Mouse (Mus musculus): Measurements from ENCODE around the gene Pqlc2. TPM values are rescaled to one million over a fixed set of nuclear protein-coding genes. Genes with fewer than 3 reads are reported as not detected.

Gene Pqlc2
- polyA plus RNA-seq, 1 experiment, result 23.3 TPM

DNA sequence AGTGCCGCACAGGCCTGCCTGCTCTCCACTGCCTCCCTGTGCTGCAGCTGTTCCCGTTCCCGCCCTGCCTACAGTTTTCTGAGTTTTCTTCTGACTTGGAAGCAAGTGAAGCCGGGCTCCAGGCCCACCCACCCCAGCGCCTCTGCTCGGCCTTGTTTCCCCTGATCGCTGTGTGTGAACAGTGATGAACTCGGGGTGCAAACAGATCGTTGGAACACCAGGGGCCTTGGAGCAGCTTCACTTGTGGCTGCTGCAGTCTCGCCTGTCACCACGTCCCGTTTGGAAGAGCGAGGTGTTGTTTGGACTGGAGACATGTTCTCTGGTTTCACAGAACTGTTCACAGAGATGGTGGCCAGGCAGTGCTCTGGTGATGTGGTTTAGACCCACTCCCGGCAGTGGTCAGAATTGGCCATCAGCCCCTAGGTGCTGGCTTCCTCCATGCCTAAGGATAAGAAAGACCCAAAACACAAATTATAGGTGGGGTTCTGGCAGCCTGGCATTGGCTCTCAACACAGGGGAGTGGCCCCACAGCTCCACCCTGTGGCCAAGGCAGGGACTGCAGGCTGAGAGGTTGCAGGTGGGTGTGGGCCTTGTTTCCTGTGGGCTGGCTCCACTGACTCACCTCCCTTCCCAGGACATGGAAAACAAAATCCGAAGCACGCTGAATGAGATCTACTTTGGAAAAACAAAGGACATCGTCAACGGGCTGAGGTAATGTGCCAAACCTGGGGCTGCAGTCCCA lies 23.2 kb downstream of the Pqlc2 start:
- Histone ChIP-seq H3K4me1 (ENCODE audit: control insufficient read depth, insufficient read depth, low read length) (0 out of 2 replicates have a peak, but pooled peaks cover 2% of the 10 kb centered on the region), H3K27ac (ENCODE audit: insufficient read depth, low read length) (no peak overlapping the region), H3K4me3 (ENCODE audit: insufficient read depth, low read length) (no peak overlapping the region)
- no peak for TF ChIP-seq POLR2A (IDR thresholded peaks at IDR 0.05; ENCODE audit: extremely low read depth, insufficient read depth, low read length)
- TF ChIP-seq CTCF (IDR thresholded peaks at IDR 0.05; ENCODE audit: extremely low read depth, insufficient read depth, low read length), result peak; percentile 87

DNA sequence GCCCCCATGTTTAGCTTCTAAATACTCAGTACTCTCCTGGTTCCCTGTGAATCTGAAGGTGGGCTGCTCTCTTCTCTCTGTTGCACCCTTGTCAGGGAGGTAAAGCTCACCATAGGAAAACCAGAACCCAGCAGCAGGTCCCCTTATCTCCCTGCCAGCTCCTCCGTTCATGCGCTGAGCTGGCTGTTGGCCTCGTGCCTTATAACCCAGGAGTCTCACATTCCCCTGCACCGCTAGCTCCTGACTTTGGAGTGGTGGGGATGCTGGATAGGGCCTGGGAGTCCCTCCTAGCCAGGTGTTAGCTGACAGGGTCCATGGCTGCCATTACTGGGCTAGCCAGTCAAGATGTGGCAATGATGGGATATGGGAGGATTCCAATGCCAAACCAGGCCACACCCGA lies 24.3 kb downstream of the Pqlc2 start:
- Histone ChIP-seq H3K4me3 (ENCODE audit: insufficient read depth, low read length) (no peak overlapping the region), H3K4me1 (ENCODE audit: control insufficient read depth, insufficient read depth, low read length) (0 out of 2 replicates have a peak, but pooled peaks cover 2% of the 10 kb centered on the region), H3K27ac (ENCODE audit: insufficient read depth, low read length) (no peak overlapping the region)
- TF ChIP-seq CTCF (IDR thresholded peaks at IDR 0.05; ENCODE audit: extremely low read depth, insufficient read depth, low read length), result no peak
- no peak for TF ChIP-seq POLR2A (IDR thresholded peaks at IDR 0.05; ENCODE audit: extremely low read depth, insufficient read depth, low read length)

DNA sequence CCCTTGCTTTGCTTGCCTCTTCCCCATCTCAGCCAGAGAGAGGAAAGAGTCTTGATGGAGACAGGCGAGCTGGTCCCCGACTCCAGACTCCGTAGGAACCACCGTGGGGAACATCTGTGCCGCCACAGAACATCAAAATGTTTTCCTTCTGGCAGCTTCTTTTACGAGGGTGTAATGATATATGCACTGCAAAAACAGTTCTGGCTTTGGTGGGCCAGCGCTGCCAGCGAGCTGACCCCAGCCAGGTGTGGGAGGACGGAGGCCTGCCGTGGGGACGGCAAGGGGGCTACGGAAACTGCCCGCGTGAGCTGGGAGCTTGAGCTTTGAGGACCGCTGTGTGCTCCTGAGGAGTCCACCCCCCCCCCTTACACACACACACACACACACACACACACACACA lies 25.6 kb downstream of the Pqlc2 start:
- TF ChIP-seq POLR2A (IDR thresholded peaks at IDR 0.05; ENCODE audit: extremely low read depth, insufficient read depth, low read length) (no peak), CTCF (IDR thresholded peaks at IDR 0.05; ENCODE audit: extremely low read depth, insufficient read depth, low read length) (no peak)
- Histone ChIP-seq H3K4me1 (ENCODE audit: control insufficient read depth, insufficient read depth, low read length) (0 out of 2 replicates have a peak, but pooled peaks cover 2% of the 10 kb centered on the region), H3K4me3 (ENCODE audit: insufficient read depth, low read length) (no peak overlapping the region), H3K27ac (ENCODE audit: insufficient read depth, low read length) (no peak overlapping the region)

DNA sequence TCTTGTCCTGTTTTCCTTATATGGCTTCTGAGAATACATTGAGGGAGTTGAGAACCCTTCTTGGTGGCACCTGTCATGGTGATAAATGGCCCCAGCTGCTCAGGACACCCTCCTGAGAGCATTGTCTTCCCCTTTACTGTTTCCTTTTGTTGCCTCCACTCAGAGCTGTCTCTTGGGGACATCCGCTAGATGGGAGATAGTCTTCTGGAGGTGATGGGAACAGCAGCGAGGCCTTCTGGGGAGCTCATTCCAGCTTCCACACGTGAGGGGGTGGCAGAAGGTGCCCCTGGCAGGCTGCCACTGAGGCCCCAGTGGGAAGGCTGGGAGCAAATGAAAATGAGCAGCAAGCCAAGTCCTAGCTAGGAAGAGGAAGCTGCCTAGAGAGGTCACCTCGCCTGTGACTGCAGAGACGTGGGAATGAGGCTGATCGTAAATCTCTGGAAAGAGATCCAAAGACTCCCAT lies 27.5 kb downstream of the Pqlc2 start:
- peaks cover 4% of the 10 kb centered on the region; the same call in 1 of the 2 replicates for H3K4me1 ChIP-seq (ENCODE audit: control insufficient read depth, insufficient read depth, low read length)
- TF ChIP-seq POLR2A (IDR thresholded peaks at IDR 0.05; ENCODE audit: extremely low read depth, insufficient read depth, low read length), result no peak
- no peak for TF ChIP-seq CTCF (IDR thresholded peaks at IDR 0.05; ENCODE audit: extremely low read depth, insufficient read depth, low read length)
- no peak overlapping the region for H3K4me3 ChIP-seq (ENCODE audit: insufficient read depth, low read length)
- H3K27ac ChIP-seq (ENCODE audit: insufficient read depth, low read length), result no peak overlapping the region

DNA sequence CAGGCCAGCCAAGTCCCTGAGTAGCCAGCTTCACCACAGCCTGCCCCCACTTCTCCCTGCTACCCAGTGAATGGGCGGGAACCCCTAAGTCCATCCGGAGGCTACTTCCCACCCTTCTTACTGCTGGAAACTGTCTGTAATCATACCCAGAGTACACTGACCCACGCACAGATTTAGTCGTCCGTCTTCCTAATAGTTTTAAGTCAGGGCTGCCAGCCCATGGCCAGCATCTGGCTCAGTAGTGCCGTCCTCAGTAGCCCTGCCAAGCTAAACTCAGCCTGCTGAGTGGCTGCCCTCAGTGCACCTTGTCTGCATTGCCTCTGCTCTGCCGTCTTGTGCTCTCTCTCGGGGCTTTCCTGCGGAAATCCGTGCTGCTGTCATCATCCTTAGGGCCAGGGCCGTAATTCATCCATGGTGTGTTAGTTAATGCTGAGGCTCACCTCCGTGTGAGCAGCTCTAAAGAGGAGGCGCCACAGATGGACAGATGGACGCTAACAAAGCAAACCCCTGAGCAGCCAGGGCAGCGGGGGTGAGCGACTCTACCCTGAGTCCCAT lies 28.6 kb downstream of the Pqlc2 start:
- Histone ChIP-seq H3K4me1 (ENCODE audit: control insufficient read depth, insufficient read depth, low read length) (peaks cover 4% of the 10 kb centered on the region; the same call in 1 of the 2 replicates), H3K27ac (ENCODE audit: insufficient read depth, low read length) (no peak overlapping the region), H3K4me3 (ENCODE audit: insufficient read depth, low read length) (no peak overlapping the region)
- no peak for TF ChIP-seq POLR2A (IDR thresholded peaks at IDR 0.05; ENCODE audit: extremely low read depth, insufficient read depth, low read length)

DNA sequence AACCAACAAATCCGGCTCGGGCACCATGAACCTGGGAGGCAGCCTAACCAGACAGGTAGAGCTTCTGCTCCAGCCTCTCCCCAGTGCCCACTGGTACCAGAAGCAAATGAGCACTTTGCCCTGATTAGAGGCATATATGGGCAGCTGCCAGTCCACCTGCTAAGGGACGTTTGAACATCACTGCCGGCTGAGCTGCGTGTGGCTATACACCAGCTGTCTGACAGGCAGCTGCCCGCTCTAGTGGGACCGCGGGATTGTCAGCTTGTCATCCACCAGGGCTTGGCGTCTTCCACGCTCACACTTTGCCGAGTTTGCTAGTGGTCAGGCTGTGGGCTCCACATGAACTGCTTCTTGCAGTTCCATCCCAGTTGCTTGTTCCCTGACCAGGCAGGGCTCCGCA lies 30.0 kb downstream of the Pqlc2 start:
- no peak for TF ChIP-seq POLR2A (IDR thresholded peaks at IDR 0.05; ENCODE audit: extremely low read depth, insufficient read depth, low read length)
- TF ChIP-seq CTCF (IDR thresholded peaks at IDR 0.05; ENCODE audit: extremely low read depth, insufficient read depth, low read length), result no peak
- Histone ChIP-seq H3K27ac (ENCODE audit: insufficient read depth, low read length) (no peak overlapping the region), H3K4me3 (ENCODE audit: insufficient read depth, low read length) (no peak overlapping the region), H3K4me1 (ENCODE audit: control insufficient read depth, insufficient read depth, low read length) (peaks cover 4% of the 10 kb centered on the region; the same call in 1 of the 2 replicates)

DNA sequence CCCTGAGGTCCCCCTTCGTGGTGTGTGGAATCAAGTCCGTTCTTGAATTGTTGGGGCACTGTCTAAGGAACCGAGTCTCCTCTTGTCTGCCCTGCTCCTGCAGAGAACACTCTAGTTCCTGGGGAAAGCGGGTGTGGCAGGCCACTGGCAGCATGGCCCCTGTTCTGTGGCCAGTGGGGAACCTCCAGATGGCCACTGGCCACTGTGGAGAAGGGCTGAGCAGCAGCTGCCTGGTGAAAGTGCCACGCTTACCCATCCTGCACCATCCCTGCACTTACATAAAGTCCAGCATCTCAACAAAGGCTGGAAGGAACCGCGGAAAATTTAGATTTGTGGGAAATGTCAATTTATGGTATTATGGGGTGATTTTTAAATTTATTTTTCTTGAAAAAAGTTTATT lies 34.1 kb downstream of the Pqlc2 start:
- Histone ChIP-seq H3K4me3 (ENCODE audit: insufficient read depth, low read length) (no peak overlapping the region), H3K27ac (ENCODE audit: insufficient read depth, low read length) (no peak overlapping the region), H3K4me1 (ENCODE audit: control insufficient read depth, insufficient read depth, low read length) (peaks cover 2% of the 10 kb centered on the region)
- no peak for TF ChIP-seq POLR2A (IDR thresholded peaks at IDR 0.05; ENCODE audit: extremely low read depth, insufficient read depth, low read length)
- no peak for TF ChIP-seq CTCF (IDR thresholded peaks at IDR 0.05; ENCODE audit: extremely low read depth, insufficient read depth, low read length)

DNA sequence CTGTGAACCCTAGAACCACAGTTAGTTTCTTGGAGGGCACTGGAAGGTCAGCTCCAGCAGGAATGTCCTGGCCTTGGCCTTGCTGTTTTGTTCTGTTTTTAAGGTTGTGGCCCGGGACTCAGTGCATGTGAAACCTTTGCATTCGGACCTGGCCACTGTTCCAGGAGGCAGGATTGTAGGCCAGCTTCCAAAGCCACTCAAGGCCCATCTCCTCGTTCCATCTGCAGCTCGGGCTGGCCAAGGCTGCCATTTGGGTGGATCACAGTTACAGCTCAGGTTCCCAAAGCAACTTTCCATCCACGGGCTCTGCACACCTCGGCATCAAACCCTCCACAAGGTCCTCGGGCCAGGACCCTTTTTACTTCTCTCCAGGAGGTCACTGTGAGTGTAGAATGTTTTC lies 35.9 kb downstream of the Pqlc2 start:
- H3K27ac ChIP-seq (ENCODE audit: insufficient read depth, low read length), result no peak overlapping the region
- no peak overlapping the region for H3K4me3 ChIP-seq (ENCODE audit: insufficient read depth, low read length)
- no peak for TF ChIP-seq POLR2A (IDR thresholded peaks at IDR 0.05; ENCODE audit: extremely low read depth, insufficient read depth, low read length)
- TF ChIP-seq CTCF (IDR thresholded peaks at IDR 0.05; ENCODE audit: extremely low read depth, insufficient read depth, low read length), result no peak
- H3K4me1 ChIP-seq (ENCODE audit: control insufficient read depth, insufficient read depth, low read length), result peaks cover 5% of the 10 kb centered on the region

DNA sequence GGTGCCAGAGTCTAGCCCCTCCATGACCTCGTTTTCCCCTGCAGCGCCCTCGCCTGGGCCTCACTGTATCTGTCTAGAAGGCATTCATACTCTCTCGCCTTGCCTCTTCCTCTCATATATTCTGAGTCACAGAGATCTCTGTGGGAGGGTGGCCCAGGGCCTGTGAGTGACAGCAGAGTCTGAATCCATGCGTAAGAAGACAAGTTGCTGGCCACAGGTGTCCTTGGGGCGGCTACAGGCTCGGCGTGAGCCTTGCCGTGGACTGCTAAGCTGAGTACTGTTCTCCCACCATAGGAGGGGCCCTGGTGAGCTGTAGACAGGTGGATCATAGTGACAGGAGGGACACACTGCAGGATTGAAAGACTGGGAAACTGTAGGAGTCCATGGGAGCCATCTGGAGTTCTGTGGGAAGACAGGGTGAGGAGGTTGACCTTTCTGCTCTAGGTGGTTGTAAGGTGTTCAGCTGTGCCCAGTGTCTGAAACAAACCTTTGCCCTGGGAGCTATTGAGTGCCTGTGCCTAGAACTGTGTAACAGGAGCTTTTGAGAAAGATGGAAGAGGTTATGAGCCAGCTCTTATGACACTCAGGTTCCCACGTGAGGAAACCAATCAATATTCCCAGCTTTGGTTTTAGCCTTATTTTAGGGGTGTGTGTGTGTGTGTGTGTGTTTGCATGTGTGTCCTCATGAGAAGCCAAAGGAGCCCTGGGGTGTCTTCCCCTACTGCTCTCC lies 37.4 kb downstream of the Pqlc2 start:
- no peak overlapping the region for H3K27ac ChIP-seq (ENCODE audit: insufficient read depth, low read length)

More for the DNA sequence above, 37.4 kb downstream of the Pqlc2 start:
- TF ChIP-seq CTCF (IDR thresholded peaks at IDR 0.05; ENCODE audit: extremely low read depth, insufficient read depth, low read length) (no peak), POLR2A (IDR thresholded peaks at IDR 0.05; ENCODE audit: extremely low read depth, insufficient read depth, low read length) (no peak)
- peaks cover 3% of the 10 kb centered on the region for H3K4me1 ChIP-seq (ENCODE audit: control insufficient read depth, insufficient read depth, low read length)
- no peak overlapping the region for H3K4me3 ChIP-seq (ENCODE audit: insufficient read depth, low read length)
